Mouse (Mus musculus) induced T-regulatory cell, adult 2 months (primary cell): ENCODE results near the gene Fbxl8.
"Not testable (repeated sequence)": the region's sequence is repeated elsewhere in the genome, so short reads cannot be mapped to it uniquely, and the experiment has no call there.

Experiments used
- DNase-seq: peaks from one replicate; pipeline ENCODE4 v3.0.0-alpha.2; 2012; ENCODE audit warnings: low read depth

Fbxl8 gene

GRCm38 (mm10) chr8:105264024-105264982 lies at the start of gene Fbxl8, which contains the start of gene Tradd:
Gene Fbxl8, plus strand, starts transcription at chr8:105264648.
Gene Tradd, minus strand, starts transcription at chr8:105264609.
- DNase-seq = peak; percentile 87

- DNase-seq = peak; percentile 84
These were observed 46.4 kb upstream of the Fbxl8 start for GRCm38 (mm10) chr8:105217926-105218522.

- no peak for DNase-seq
These were observed 40.6 kb upstream of the Fbxl8 start for GRCm38 (mm10) chr8:105223850-105224249.

GRCm38 (mm10) chr8:105224413-105225271 lies 39.8 kb upstream of the Fbxl8 start, which contains the start of gene D230025D16Rik:
Gene D230025D16Rik, plus strand, starts transcription at chr8:105225145.
- peak; percentile 97 for DNase-seq

- no peak for DNase-seq
These were observed 39.2 kb upstream of the Fbxl8 start for GRCm38 (mm10) chr8:105225272-105225593.

GRCm38 (mm10) chr8:105225917-105226316 lies 38.5 kb upstream of the Fbxl8 start:
- DNase-seq = peak; percentile 40

GRCm38 (mm10) chr8:105231503-105232320 lies 32.7 kb upstream of the Fbxl8 start:
- DNase-seq = no peak

- DNase-seq = not testable (repeated sequence)
These were observed 32.1 kb upstream of the Fbxl8 start for GRCm38 (mm10) chr8:105232321-105232693.

- DNase-seq = no peak
These were observed 31.1 kb upstream of the Fbxl8 start for GRCm38 (mm10) chr8:105233126-105233935.

- no peak for DNase-seq
These were observed 29.2 kb upstream of the Fbxl8 start for GRCm38 (mm10) chr8:105235206-105235605.

GRCm38 (mm10) chr8:105237442-105238142 lies 26.9 kb upstream of the Fbxl8 start:
- DNase-seq = no peak

GRCm38 (mm10) chr8:105241016-105241415 lies 23.4 kb upstream of the Fbxl8 start:
- DNase-seq = no peak

- no peak for DNase-seq
These were observed 12.5 kb upstream of the Fbxl8 start for GRCm38 (mm10) chr8:105251954-105252353.

GRCm38 (mm10) chr8:105252680-105253537 lies 11.5 kb upstream of the Fbxl8 start:
- DNase-seq = no peak

- DNase-seq = no peak
These were observed 10.7 kb upstream of the Fbxl8 start for GRCm38 (mm10) chr8:105253766-105254151.

- DNase-seq = peak; percentile 91
These were observed 10.1 kb upstream of the Fbxl8 start for GRCm38 (mm10) chr8:105254152-105254965.

GRCm38 (mm10) chr8:105254966-105255350 lies 9.5 kb upstream of the Fbxl8 start, which contains the start of gene B3gnt9:
Gene B3gnt9, minus strand, starts transcription at chr8:105255153.
- DNase-seq = peak; percentile 71
